Mouse (Mus musculus) liver, postnatal 0 days (tissue): ENCODE measurements around the gene Nat8f4.
"Not testable (repeated sequence)": the region's sequence is repeated elsewhere in the genome, so short reads cannot be mapped to it uniquely, and the experiment has no call there.

Source experiments
- CTCF ChIP-seq: sonication (generic); IDR thresholded peaks from 2 replicates; pipeline ENCODE4 v1.5.1; 2016; ENCODE audit warnings: antibody characterized with exemption, low read depth
- EP300 ChIP-seq: IDR thresholded peaks from 2 replicates; pipeline ENCODE4 v1.6.1; 2016; ENCODE audit warnings: antibody characterized with exemption, low read depth, mild to moderate bottlenecking

DNA sequence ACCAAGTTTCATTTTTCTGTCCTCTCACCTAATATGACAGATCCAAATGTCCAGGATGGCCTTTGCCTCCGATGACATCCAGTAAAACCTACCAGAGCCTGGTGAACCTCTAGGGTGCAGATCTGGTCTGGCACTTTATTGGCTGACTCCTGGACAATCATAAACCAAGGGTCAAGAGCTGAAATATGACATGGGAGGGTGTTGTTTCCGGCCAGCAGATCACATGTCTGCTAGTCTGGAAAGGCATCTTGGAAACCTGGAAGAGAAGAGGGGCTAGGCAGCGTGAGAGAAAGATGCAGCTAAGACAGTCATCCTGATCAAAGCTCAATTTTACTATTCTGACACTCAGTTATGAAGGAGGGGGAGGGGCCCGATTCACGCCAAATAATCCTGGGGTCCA lies 35.7 kb downstream of the Nat8f4 start, which contains the start of gene Nat8f2:
- not testable (repeated sequence) for TF ChIP-seq CTCF, EP300
